Mouse (Mus musculus) gastrocnemius, adult 8-10 months (tissue): ENCODE results near the gene Krt80. TPM values are rescaled to one million over a fixed set of nuclear protein-coding genes. Genes with fewer than 3 reads are reported as not detected.
A peak's percentile ranks its signal among the peaks of the same experiment; 100 is the strongest.
"Not testable (repeated sequence)": the region's sequence is repeated elsewhere in the genome, so short reads cannot be mapped to it uniquely, and the experiment has no call there.

Source experiments
- DNase-seq, 2 experiments: peaks; one replicate each; pipeline ENCODE4 v3.0.0; 2022; ENCODE audit warnings: low spot score in 2 of 2
- total RNA-seq, 4 experiments: library from RNA; stranded (reverse); gene quantifications; 2 replicates each; pipeline ENCODE4 v1.2.4; 2022

Gene Krt80
- total RNA-seq, 4 experiments from 2014 or later = 1.1 to 3.4 (median 2.5) TPM

- no peak for DNase-seq
Measured at GRCm38 (mm10) chr15:101352706-101353465, 17.1 kb downstream of the Krt80 start.

DNA sequence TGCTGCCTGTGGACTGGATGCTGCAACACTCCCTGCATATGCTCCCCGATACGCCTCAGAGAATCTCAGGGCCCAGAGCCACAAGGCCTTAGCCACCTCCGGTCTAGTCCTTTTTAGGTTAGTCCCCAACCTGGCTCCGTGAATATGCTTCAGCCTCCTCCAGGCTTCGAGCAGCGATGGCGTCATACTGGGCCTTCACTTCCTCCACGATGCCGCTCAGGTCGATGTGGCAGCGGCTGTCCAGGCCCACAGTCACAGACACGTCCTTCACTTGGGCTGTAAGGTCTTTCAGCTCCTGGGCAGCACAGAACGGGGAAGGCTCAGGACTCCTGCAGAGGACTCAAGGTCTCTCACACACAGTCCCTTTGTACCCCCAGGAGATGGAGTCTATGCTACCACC lies 17.9 kb downstream of the Krt80 start:
- DNase-seq = no peak

DNA sequence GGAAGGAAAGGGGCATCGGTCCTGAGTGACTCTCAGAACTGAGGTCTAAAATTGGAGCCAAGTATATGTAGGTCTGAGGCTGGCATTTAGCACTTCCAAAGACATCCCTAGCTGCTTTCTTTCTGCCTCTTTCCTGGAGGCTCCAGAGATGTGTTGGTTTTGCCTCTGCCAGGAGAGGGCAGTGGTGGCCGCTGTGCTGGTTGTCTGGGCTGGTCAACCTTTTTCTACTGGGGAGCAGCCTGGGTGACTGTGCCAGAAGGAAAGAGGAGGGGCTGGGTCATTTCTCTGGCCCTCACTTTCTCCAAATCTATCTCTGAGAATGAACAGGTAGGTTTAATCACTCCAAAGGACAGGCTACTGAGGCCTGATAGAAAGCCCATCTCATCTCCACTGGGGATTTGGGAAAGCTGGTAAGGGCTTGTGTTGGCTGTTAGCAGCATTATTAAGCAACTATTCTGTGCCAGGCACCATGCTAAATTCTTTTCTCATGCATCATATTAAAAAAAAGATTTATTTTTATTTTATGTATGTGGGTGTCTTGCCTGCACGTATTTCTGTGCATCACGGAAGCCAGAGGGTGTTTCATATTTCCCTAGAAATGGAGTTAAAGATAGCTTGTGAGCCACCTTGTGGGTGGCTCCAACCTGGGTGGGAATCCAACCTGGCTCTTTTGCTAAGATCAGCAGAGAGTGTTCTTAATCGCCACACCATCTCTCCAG lies 28.0 kb downstream of the Krt80 start:
- DNase-seq = no peak

DNA sequence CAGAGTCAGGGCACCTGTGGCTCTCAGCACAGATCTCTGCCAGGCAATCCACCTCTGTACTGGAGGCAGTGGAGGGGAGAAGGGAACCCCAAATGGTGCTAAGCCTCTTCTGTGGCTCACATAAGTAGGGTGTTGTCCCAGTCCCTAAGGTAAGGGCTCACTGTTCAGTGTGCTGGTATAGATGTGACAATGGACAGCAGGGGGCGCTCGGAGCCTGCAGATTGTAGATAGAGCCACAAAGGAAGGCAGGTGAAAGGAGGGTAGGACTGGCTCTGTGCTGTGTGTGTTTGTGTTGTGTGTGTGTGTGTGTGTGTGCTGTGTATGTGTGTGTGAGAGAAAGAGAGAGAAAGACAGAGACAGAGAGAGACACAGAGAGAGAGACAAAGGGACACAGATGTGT lies 30.4 kb downstream of the Krt80 start:
- peak; percentile 75 to 81 for DNase-seq

GRCm38 (mm10) chr15:101338359-101338758 lies 31.6 kb downstream of the Krt80 start:
- no peak for DNase-seq

GRCm38 (mm10) chr15:101336474-101337174 lies 33.3 kb downstream of the Krt80 start:
- no peak for DNase-seq

DNA sequence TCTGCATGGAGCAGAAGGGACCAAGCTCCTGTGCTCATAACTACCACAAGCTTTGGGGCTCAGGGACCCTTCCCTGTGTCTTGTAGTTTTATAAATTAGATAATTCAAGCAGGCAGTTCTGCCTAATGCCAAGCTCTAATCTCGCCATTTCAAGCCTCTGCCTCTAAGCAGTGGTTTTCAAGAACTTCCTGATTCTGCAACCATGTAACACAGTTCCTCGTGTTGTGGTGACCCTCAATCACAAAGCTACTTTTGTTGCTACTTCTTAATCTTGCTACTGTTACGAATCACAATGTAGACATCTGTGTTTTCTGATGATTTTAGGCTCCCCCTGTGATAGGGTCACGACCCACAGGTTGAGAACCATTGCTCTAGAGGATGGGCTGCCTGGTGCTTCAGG lies 36.3 kb downstream of the Krt80 start:
- DNase-seq = no peak

GRCm38 (mm10) chr15:101333165-101333564 lies 36.8 kb downstream of the Krt80 start:
- DNase-seq = no peak

- no peak for DNase-seq
Measured at GRCm38 (mm10) chr15:101332370-101332769, 37.6 kb downstream of the Krt80 start.

DNA sequence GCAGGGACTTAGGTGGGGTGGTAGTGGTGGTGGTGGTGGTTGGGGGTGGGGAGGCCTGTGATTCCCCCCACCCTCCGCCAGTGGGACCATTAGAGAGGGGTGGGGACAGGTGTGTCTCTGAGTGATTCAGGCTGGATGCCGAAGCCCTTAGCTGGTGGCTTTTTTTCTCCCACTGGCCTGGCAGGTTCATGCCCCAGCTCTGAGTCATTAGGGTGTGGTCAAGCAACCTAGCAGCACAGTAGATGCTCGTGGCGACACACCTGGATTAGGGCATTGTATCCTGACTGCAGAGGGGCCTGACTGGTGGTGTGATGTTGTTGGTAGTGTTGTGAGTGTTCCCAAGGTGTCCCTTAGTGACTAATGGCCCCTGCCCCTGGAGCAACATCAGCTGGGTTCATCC lies 38.9 kb downstream of the Krt80 start:
- no peak for DNase-seq

GRCm38 (mm10) chr15:101329564-101329892 lies 40.4 kb downstream of the Krt80 start:
- no peak for DNase-seq

- DNase-seq = no peak
Measured at GRCm38 (mm10) chr15:101328876-101329563, 40.9 kb downstream of the Krt80 start.

GRCm38 (mm10) chr15:101327282-101327681 lies 42.7 kb downstream of the Krt80 start:
- peak; percentile 73 to 80 for DNase-seq

GRCm38 (mm10) chr15:101325991-101326534 lies 43.9 kb downstream of the Krt80 start:
- DNase-seq = no peak

DNA sequence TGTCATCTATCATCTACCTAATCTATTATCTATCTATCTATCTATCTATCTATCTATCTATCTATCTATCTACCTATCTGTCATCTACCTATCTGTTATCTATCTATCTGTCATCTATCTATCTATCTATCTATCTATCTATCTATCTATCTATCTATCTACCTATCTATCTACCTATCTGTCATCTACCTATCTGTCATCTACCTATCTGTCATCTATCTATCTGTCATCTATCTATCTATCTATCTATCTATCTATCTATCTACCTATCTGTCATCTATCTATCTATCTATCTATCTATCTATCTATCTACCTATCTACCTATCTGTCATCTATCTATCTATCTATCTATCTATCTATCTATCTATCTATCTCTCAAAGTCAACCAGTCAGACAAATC lies 45.6 kb downstream of the Krt80 start:
- DNase-seq = not testable (repeated sequence)

DNA sequence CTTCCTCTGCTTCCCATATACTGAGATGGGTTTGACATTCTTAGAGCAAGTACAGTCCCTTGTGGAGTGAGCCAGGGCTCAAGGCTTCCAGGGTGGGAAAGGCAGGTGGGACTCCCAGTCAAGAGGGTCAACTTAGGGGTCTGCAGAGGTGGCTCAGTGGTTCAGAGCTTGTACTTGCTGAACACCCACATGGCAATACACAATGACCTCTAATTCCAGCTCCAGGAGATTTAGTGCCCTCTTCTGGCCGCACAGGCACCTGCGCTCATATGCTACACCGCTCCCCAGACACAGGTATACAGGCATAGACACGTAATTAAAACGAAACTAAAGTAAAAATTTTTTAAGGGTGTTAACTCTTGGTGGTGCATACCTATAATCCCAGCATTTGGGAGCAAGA lies 46.5 kb downstream of the Krt80 start:
- DNase-seq = no peak

GRCm38 (mm10) chr15:101322640-101323039 lies 47.3 kb downstream of the Krt80 start:
- DNase-seq = no peak

DNA sequence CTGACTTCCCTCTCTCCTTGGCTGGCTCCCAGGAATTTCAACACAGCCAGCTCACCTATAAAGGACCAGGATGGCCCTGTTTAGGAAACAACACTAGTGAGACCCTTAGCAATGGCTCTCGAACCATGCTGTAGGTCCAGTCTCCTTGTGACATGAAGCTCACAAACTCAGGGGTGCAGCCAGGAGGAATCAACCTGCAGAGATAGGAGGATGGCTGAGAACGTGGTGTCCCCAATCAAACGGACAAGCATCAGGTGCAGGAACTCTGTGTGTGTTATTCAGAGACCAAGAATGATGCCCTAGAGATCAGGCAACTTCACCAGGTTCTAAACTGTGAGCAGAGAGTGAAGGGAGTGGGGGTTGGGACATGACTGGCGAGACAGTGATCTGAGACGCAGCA lies 47.9 kb downstream of the Krt80 start:
- DNase-seq = no peak

DNA sequence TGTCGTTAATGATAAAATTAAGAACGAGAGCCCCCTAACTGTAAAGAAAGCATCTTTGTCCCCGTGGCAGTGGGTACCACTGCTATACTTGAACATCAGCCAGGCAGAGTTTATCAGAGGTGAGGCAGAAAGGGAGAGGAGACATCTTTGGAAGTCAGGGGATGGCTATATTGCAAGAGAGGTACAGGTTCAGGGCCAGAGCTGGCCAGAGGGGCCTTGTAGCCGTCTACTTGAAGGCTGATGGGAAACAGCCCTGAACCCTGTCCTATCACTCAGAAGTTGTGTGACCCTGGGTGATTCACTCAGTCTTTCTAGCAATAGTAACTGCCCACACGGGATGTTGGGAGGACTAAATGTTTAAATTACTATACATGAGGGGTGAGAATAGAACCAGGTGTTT lies 48.8 kb downstream of the Krt80 start:
- no peak for DNase-seq

- DNase-seq = peak in 1 of 2 experiments; percentile 57
Measured at GRCm38 (mm10) chr15:101320618-101321041, 49.3 kb downstream of the Krt80 start.

- DNase-seq = no peak
Measured at GRCm38 (mm10) chr15:101320010-101320617, 49.8 kb downstream of the Krt80 start.
